Mouse (Mus musculus): ENCODE measurements around the gene Atf7ip.
"Not testable (repeated sequence)": the region's sequence is repeated elsewhere in the genome, so short reads cannot be mapped to it uniquely, and the experiment has no call there.

Gene Atf7ip

DNA sequence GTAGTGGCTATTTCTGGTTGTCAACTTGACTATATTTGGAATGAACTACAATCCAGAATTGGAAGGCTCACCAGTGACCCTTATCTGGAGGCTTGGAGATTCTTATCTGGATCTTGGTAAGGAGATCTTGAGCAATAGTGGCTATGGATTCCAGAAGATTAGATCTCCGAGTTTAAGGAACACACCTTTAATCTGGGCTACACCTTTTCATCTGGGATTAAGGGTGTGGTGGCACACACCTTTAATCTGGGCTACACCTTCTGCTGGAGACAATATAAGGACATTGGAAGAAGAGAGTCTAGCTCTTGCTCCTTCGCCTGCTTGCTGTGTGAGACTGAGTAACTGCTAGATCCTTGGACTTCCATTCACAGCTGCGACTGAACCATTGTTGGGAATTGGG, at the start of gene Atf7ip:
Gene Atf7ip (plus strand): TSS at position 301 of the 400 bp plus-strand sequence.
- DNase-seq (ENCODE audit: low read depth, low spot score) = not testable (repeated sequence)

DNA sequence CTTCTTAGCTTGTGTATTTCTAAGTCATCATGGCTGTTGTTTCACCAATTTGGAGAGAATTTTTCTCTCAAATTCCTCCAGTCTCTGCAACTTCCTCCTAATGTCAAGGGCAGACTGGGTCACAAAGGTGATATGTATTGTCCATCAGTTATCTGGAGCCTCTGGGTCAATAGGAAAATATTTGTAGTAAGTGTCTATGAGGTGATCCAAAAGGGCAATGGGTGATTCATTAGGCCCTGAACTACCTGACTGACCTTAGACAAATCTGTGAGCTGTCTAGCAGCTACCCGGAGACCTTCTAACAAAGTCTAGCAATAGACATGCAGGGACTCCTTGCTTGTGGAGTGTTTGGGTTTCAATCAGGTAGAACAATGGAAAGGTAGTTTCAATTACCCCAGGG, 49.7 kb upstream of the Atf7ip start:
- no peak for DNase-seq (ENCODE audit: low read depth, low spot score)

DNA sequence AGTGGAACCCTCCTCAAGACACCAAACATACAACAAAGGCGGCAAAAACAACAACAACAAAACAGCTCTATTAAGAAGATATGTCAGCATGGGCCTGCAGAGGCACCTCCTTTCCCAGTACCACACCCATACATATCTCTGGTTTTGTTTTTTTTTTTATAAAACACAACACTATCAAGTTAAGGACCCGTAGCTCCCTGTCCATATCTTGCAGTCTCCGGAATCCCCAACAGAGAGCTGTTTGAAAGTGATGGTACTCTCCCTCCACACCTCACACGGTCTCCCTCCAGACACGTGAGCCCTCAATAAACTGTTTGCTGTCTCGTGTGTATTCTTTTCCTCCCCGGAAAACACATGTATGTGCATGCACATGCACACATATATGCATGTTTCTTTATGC, 46.8 kb upstream of the Atf7ip start:
- no peak for DNase-seq (ENCODE audit: low read depth, low spot score)

DNA sequence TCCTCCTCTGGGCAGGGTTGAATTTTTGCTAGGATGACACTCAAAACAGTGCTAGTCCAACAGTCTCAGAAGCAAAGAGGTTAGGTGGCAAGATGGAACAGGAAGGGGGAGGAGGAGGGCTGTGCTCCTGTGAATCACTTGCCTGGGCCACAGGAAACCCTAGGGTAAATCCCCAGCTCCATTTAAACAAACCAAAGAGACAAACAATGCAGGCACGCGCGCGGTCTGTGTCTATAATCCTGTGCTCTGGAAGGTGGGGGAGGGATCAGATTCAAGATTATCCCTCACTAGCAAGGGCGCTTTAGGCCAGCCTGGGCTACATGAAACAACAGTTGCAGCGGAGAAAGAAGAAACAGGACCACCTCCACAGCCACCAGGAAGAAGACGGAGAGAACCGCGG, 42.5 kb upstream of the Atf7ip start:
- DNase-seq (ENCODE audit: low read depth, low spot score) = no peak

DNA sequence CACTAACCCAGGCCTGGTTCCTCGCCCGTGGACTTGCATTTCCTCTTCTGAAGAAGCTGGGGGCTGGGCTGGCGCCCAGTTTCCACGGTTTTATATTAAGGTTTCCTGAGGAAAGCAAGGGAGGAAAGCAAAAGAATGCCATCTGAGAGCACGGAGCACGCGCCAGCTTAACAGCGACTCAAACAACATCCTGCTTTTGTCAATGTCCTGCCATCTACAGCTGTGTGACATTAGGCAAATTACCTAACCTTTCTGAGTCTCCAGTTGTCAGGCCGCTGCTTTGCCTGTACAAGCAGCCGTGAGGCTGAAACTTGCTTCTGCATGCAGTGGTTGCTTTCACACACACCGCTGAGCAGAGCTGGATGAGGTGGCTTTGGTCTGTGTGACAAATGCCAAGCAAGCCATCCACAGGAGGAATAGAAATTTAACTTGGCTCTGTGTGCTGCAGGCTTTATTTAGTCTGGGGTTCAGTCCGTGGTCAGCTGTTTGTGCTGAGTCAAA, 41.8 kb upstream of the Atf7ip start:
- no peak for DNase-seq (ENCODE audit: low read depth, low spot score)

DNA sequence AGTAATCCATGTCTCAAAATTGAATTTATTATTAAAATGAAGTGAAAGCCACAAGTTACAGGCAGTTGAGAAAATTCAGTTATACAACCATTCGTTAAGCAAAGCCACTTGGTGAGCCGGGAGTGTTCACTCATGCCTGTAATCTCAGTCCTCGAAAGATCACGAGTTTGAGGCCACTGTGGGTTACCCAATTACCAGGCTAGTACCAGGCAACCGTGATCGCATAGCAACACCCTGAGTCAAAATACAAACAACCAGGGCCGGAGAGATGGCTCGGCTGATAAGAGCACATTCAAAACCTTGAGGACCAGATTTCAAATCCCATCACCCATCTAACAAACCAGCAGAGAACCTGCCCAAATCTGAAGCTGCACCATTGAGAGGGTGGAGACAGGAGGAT, 40.9 kb upstream of the Atf7ip start:
- no peak for DNase-seq (ENCODE audit: low read depth, low spot score)

DNA sequence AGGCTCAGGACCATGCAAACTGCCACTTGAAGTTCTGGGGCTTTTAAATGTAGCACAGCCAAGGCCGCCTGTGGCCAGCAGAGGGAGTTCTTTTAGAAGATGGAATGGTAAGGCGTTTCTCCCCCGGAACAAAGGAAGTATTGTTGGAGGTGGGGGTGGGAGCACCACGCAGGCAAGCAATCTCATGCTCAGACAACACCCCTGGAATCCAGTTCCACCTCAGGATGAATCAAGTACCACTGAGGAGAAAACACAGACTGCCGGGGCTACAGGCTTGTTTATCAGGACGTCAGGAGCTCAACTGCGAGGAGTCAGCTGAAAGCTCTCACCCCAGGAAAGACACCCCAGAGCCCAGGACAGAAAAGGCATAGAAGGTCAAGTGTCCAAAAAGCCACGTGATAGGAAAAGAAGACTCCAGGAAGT, 40.0 kb upstream of the Atf7ip start:
- peak; percentile 65 for DNase-seq (ENCODE audit: low read depth, low spot score)

DNA sequence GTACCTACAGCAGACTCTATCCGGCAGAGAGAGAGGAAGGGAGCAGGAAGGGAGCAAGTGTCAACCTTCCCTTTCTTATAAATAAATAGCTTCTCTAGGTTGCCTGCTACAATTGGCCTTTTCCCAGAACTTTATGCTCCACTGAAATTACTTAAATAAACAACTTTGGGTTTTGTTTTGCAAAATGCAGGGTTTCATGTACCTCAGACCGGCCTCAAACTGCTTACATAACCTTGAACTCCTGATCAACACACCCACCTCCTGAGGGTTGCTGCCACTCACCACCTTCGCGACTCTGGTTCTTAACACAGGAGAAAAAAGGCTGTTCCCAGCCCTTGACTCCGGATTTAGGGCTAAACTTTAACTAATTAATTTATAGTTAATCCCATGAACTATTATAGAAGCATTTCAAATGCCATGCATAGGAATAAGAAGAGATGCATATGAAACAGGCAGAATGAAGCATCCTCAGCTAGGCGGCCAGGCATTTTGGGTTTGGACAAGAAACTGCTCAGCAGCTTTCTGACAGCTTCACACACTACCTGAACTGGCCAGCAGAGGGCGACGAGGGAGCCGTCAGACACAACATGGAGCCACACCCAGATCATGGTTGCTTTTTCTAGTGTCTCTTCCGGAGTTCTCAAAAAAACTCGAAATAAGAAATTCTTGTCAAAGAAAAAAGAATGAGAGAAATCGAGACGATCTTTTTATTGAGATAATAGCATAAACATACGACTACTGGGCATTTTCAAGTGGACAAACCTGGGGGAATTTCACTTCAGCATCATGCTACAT, 38.8 kb upstream of the Atf7ip start:
- peak; percentile 63 for DNase-seq (ENCODE audit: low read depth, low spot score)

DNA sequence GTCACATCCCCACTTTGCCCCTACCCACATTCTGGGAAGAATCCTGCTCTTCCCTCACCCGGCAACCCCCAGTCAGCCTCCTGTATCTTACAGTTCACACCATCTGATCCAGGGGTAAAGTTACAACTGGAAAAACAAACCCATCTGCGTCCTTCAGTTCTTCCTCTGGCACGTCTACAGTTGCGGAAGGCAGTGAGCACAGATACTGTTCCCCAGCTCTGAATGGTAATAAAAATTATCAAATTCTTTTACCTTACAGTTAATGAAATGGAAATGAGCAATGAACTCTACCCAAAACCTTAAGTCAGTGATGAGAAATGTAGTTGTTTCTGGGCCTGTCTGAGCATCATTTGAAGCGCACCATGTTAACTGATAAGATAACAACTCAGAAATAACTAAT, 38.1 kb upstream of the Atf7ip start:
- DNase-seq (ENCODE audit: low read depth, low spot score) = no peak

DNA sequence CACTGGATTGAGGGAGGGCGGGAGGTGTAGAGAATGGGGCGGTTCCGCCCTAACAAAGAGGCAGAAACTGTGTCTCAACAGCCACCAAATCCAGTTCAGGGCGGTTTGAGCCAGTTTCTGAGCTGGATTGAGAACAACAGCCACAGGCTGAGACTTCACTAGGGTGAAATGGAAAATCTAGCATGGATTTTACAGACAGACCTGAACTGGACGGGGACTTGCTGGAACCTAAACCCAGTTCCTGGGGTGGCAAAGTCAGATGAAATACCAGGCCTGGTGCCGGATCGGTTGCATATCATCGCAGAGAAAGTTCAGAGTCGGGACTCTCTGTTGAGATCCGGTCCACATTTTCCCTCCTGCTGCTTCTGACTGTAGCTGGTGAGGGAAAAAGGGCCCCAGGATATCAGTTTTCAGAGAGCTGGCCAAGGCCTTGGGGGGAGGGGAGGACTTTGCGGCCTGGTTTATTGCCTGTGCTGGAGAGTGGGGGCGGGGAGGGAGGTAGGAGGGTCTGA, 37.5 kb upstream of the Atf7ip start:
- DNase-seq (ENCODE audit: low read depth, low spot score) = peak; percentile 99

DNA sequence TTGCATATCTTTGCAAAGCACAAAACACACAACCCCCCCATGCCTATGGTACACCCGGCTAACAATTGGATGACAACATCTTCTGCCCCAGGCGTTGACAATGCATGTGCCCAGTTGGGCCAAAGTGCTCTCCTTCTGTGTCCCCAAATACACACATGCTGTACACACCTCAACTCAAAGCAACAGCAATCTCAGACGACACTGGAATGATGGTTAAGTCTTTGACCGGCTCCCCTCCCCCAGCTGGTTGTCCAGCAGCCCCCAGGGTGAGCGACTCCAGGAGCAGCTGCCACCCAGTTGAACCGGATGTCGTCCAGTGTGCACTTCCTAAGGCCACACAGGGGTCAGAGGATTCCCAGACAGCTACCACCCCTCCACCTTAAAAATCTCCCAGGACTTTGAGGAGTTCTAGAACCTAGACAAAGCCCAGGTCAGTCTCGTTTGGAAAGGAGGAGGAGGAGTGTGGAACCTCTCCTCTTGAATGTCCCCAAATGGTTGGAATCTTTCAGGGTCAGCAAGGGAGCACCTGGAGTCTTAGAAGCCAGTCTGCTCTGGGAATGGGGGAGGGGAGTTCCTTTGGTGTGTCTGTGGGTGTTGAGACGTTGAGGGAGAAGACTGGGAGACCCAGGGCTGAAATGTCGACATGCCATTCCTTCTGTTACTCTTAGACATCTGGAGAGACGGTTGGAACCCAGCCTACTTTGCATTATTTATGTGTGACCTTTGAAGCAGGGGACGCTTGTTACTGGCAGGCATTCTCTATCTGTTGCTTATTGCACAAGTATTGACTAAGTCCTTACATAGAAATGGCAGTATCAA, 36.8 kb upstream of the Atf7ip start:
- no peak for DNase-seq (ENCODE audit: low read depth, low spot score)

DNA sequence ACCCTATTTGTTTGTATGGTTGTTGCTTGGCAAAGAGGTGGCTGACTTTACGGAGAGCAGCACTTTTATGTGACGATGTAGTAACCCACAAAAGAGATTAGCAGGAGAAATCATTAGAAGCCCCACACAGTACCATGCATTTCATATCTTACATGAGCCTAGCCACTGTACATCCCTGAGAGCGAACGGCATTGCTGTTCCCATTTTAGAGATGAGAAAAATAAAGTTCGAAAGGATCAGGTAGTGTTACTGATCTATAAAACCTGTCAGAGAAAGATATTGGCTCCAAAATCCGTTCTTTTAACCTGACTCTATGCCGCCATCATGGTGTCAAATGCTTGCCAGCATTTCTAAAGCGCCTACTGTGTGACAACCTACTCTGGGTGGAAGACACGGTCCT, 36.2 kb upstream of the Atf7ip start:
- DNase-seq (ENCODE audit: low read depth, low spot score) = no peak

DNA sequence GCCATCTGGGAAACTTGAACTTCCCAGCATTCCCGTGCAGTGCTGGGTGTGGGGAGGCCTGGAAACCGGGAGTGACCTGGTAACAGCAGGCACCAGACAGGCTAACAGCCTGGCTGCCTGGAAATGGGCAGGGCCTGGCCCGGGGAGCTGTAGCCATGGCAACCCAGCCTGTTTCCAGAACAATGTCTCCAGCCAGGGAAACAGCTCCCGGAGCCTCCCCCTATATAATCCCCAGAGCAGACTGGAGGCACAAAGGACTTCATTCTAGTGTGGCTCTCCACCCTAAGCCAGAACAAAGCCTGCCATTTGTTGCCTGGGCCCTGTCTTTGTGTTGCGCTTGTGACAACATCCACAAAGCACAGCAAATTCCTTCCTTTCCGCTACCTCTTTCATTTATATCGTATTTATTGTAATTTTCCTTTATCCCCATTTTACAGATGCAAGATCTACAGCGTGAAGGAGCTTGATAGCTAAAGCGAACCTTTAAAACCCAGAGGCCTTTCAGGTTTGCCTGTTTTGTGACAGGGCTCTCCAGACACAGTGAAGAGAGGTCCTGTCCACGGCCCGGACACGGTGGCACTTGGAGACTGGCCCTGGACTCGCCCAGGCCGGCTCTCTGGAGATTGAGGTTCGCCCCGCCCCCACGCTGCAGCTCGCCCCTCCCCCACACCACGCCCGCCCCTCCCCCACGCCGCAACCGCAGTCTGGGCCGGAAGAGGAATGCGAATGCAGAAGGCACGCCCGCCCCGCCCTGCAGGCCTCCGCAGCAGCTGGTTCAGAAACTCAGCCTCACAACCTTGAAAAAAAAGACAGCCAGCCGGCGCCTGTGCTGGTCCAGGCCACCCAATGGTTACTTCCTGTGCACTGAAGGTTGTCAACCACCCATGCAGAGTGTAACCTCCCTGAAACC, 35.4 kb upstream of the Atf7ip start:
- peak; percentile 94 for DNase-seq (ENCODE audit: low read depth, low spot score)

DNA sequence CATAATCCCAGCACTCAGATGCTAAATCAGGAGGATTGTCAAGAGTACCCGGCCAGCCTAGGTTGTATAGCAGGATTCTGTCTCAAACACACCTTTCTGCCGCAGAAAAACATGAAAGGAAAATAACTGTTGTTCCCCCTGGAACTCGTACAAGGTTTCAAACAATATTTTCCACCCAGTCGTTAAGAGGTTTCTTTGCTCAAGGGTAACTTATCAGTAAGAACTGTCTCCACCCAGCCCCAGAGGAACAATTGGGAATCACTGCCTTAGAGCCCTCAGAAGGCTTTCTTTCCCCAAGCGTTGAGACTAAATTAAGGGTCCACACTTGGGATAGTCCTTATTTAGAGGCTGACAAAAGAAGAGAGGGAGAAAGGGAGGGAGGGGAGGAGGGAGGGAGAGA, 34.4 kb upstream of the Atf7ip start:
- no peak for DNase-seq (ENCODE audit: low read depth, low spot score)

DNA sequence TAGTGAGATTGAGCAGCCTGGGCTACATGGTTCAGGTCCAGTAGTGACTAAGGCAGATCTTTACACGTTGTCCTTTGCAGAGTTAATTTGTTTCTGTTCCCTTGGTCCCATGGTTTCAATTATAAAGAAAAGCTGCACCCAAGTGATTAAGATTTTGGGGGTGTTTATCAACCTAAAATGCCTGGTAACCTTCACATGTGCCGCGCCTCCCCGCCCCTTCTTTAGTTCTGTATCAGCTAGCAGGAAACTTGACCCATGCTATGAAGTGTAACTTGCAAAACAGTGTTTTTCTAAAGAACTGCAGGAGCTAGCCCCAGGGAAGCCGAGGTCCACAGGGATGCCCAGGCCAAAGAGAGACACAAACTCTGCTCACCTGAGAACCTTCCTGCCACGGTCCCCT, 33.2 kb upstream of the Atf7ip start:
- DNase-seq (ENCODE audit: low read depth, low spot score) = no peak

DNA sequence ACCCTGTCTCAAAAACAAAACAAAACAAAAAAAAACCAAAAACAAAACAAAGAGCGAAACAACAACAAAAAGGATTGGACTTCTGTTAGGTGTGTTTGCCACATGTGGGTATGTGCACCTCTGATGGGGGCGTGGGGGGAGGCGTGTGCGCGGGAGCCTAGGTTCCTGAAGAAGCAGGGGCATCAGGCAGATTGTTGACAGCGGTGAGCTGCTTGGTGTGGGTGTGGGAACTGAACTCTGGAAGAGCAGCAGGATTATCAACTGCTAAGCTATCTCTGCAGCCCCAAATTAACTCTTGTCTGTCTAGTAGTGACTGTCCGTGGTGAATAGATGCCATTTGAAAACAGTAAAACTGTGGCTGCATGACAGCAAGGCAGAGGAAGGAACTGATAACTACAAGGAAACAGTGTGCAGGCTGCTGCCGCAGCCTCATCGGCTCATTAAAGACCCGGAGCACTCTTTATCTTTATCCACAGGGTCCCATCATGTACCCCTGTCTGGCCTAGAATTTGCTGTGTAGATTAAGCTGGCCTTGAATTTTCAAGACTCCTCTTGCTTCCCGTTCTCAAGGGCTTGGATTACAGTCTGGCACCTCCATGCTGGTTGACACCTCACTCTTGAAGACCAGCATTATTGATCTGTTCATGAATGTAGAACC, 32.4 kb upstream of the Atf7ip start:
- no peak for DNase-seq (ENCODE audit: low read depth, low spot score)

DNA sequence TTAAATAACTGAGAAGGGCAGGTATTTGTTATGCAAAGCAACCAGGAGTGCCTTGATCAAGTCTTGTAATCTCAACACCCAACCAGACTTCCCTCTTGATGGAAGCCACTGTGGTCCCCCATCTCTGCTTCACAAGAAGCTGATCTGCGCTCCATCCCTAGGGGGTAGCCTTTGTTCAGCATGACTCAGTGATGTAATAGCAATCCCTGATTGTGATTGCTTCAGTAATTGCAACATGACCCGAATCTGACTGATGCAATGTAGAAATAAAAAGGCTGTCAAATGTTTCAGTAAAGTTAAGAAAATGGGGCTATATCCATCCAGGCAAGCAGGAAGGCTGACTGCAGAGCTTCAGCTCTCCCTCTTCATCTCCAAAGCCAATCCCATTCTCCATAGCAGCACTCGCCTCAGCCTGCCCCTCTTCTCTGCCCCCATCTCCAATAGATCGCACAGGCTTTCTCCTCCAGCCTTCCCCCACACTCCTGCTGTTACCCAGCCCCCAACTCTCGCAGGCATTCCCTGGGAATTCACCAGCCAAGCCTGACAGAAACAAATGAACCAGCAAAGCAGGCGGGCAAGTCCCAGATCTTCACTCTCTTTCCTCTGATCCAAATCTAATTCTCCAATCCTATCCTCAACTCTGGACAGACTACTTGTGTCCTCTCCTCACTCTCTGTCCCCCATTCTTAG, 30.7 kb upstream of the Atf7ip start:
- DNase-seq (ENCODE audit: low read depth, low spot score) = no peak

DNA sequence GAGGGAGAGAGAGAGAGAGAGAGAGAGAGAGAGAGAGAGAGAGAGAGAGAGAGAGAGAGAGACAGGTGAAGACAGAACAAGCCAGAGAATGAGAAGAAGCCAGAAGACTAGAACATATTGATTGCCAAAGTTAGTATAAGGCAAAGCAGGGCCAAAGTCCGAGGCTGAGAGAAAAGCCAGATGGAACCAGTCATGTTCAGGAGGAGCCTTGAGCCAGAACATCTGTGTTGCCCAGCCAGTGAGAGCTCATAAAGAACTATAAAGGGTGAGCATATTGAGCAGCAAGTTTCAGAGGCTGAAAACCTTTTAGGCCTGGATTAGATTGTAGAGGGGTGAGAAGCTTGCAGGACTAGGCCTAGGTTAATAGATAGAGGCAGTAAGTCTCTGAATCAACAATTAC, 28.1 kb upstream of the Atf7ip start:
- no peak for DNase-seq (ENCODE audit: low read depth, low spot score)

DNA sequence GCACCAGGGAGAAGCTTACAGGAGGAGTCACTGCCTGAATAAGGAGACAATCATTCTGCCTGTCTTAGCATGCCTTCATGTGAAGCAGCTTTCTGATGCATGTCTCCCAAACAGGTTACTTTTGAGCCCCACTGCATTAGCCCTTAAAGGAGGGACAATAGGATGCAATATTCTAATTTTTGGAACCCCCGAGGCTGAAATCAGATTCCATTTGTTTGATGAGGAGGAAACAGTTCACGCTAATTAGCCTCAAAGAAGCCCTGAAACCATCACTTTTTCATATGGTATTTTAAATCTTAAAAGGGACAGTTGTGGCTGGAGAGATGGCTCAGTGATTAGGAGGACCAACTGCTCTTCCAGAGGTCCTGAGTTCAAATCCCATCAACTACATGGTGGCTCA, 22.4 kb upstream of the Atf7ip start:
- no peak for DNase-seq (ENCODE audit: low read depth, low spot score)

DNA sequence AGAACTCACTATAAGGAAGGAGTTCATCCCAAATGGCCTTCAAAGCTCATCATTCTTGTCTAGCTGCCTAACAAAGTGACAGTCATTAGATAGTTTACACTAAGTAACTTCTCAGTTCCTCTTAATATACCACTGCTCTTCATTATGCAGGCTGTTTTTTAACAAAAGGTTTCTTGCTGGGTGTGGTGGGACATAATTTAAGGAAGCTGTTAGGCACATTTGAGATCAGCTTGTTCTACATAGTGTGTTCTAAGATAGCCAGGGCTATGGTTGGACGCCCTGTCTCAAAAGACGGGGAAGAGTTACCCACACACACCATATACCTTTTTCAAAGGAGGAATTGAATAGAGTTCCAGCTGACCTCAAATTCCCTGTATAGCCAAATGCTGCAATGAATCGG, 21.9 kb upstream of the Atf7ip start:
- DNase-seq (ENCODE audit: low read depth, low spot score) = no peak

Measured in forelimb bud, embryonic 11.5 days (tissue).